In genomic region chr5:151108291-151108897, GRCm38 (mm10) we compare ENCODE assay signal across 10 mouse cellular contexts.
DNase-seq lines count a peak whose midpoint lies in the region; ATAC-seq and TF ChIP-seq lines count a peak whose summit lies in the region.
"Had no signal": no experiment of that assay in that cellular context is flagged by ENCODE, and none has a peak within 500 bp of the region (broad histone marks: within the 10 kb centered on the region; RNA-seq: fewer than 3 reads in every experiment).

No protein-coding gene starts in this region.

- ATAC-seq in hindbrain, postnatal 0 days: no peak
- ATAC-seq in megakaryocyte-erythroid progenitor cell, adult 5-6 weeks (replicated peaks; ENCODE audit: low FRiP score, low TSS enrichment, poor library complexity, severe bottlenecking): no peak
- ATAC-seq: forebrain, postnatal 0 days had no signal

- peaks cover 34% of the 10 kb centered on the region for H3K4me1 ChIP-seq in embryonic fibroblast, embryonic 13.5 days (ENCODE audit: control insufficient read depth, insufficient read depth, low read length)
- H3K4me1 ChIP-seq in hindbrain, postnatal 0 days (ENCODE audit: insufficient read depth, low read length): 0 out of 2 replicates have a peak, but pooled peaks cover 3% of the 10 kb centered on the region

- H3K27me3 ChIP-seq in hindbrain, postnatal 0 days (ENCODE audit: insufficient read depth, low read length): no peaks in the 10 kb centered on the region
- H3K27me3 ChIP-seq: liver, embryonic 15.5 days had no signal

- DNase-seq in layer of hippocampus, adult 2 months (ENCODE audit: low spot score in 2 of 2): no peak
- no peak for DNase-seq in layer of hippocampus, postnatal 25 days (ENCODE audit: extremely low spot score in 1 of 2, low spot score in 1 of 2)
- no peak for DNase-seq in hindbrain, postnatal 0 days (ENCODE audit: low spot score)
- DNase-seq in mesoderm, embryonic 11.5 days (ENCODE audit: low read depth, low spot score): peak; percentile 31
- no peak for DNase-seq in gastrocnemius, postnatal 25 days
- no peak for DNase-seq in ovary, adult 18-20 months (ENCODE audit: low spot score)
- DNase-seq: forebrain, postnatal 0 days had no signal

- TF ChIP-seq CTCF in layer of hippocampus, adult 2 months (conservative IDR thresholded peaks at IDR 0.05): no peak
- no peak for TF ChIP-seq CTCF in embryonic fibroblast, embryonic 13.5 days (IDR thresholded peaks at IDR 0.05; ENCODE audit: borderline replicate concordance, insufficient read depth, low read length)
- no peak for TF ChIP-seq CTCF in hindbrain, postnatal 0 days (IDR thresholded peaks at IDR 0.05; ENCODE audit: low read depth)

- H3K4me3 ChIP-seq in layer of hippocampus, adult 2 months: no peak overlapping the region; the same call in 1 of the 2 replicates
- H3K4me3 ChIP-seq in embryonic fibroblast, embryonic 13.5 days (ENCODE audit: insufficient read depth, low read length): no peak overlapping the region
- H3K4me3 ChIP-seq in hindbrain, postnatal 0 days (ENCODE audit: low read length): no peak overlapping the region
- H3K4me3 ChIP-seq: liver, embryonic 15.5 days had no signal

- H3K36me3 ChIP-seq in hindbrain, postnatal 0 days (ENCODE audit: insufficient read depth, low read length): no peaks in the 10 kb centered on the region
- H3K36me3 ChIP-seq: liver, embryonic 15.5 days had no signal

- TF ChIP-seq POLR2A in embryonic fibroblast, embryonic 13.5 days (IDR thresholded peaks at IDR 0.05; ENCODE audit: low read depth, low read length): no peak

- H3K27ac ChIP-seq in layer of hippocampus, adult 2 months: peak overlapping the region; percentile 81
- peak overlapping the region; percentile 44 for H3K27ac ChIP-seq in embryonic fibroblast, embryonic 13.5 days (ENCODE audit: insufficient read depth, low read length)
- H3K27ac ChIP-seq in hindbrain, postnatal 0 days: peak overlapping the region; percentile 11; the same call in 1 of the 2 replicates
- H3K27ac ChIP-seq: liver, embryonic 15.5 days had no signal

- no peak overlapping the region for H3K9ac ChIP-seq in hindbrain, postnatal 0 days (replicated peaks; ENCODE audit: low read length)
- H3K9ac ChIP-seq: forebrain, postnatal 0 days; liver, embryonic 15.5 days had no signal

- H3K9me3 ChIP-seq in hindbrain, postnatal 0 days (ENCODE audit: low read length): no peaks in the 10 kb centered on the region
- H3K9me3 ChIP-seq: liver, embryonic 15.5 days had no signal

- peak overlapping the region; percentile 34 for H3K4me2 ChIP-seq in hindbrain, postnatal 0 days (ENCODE audit: low read depth, low read length)
- H3K4me2 ChIP-seq: liver, embryonic 15.5 days had no signal

- WGBS in hindbrain, postnatal 0 days: 60% methylated on average over 19 of the region's 19 CpGs

Comparison
In these comparisons a context has a peak if more than half of its experiments do, and no peak if none do; other contexts are left out.
1. H3K27ac ChIP-seq: peak in every context shown above with its lines; median percentile 81 in layer of hippocampus, adult 2 months; 44 in embryonic fibroblast, embryonic 13.5 days; 11 in hindbrain, postnatal 0 days.